Mouse (Mus musculus) limb, embryonic 11.5 days (tissue): Measurements from ENCODE around the gene Eps15l1. TPM values are rescaled to one million over a fixed set of nuclear protein-coding genes. Genes with fewer than 3 reads are reported as not detected.

Experiments
- ATAC-seq: fragments of 200-750 bp; cut with Nextera tagmentation; 2 replicates; pipeline ENCODE4 v1.8.0; 2017; ENCODE audit warnings: low read depth; ENCODE audit not compliant: insufficient number of reproducible peaks, low FRiP score, low TSS enrichment
- DNase-seq: peaks from one replicate; pipeline ENCODE4 v3.0.0-alpha.2; 2015; ENCODE audit warnings: low spot score
- H3K27ac ChIP-seq: fragments of 300-500 bp; sonication (generic); replicated peaks from 2 replicates; pipeline ENCODE4 v1.5.1; 2014; ENCODE audit warnings: low read depth, mild to moderate bottlenecking, low read length
- H3K27me3 ChIP-seq: fragments of 300-500 bp; sonication (generic); 2 replicates; pipeline ENCODE4 v1.6.1; 2014; ENCODE audit warnings: mild to moderate bottlenecking, low read length, mixed read lengths; ENCODE audit not compliant: control insufficient read depth, insufficient read depth
- H3K36me3 ChIP-seq: fragments of 300-500 bp; sonication (generic); 2 replicates; pipeline ENCODE4 v1.6.1; 2014; ENCODE audit warnings: mild to moderate bottlenecking, low read length, moderate library complexity, mixed read lengths; ENCODE audit not compliant: control insufficient read depth, insufficient read depth
- H3K4me1 ChIP-seq: fragments of 300-500 bp; sonication (generic); 2 replicates; pipeline ENCODE4 v1.6.1; 2014; ENCODE audit warnings: low read length, mixed read lengths; ENCODE audit not compliant: control insufficient read depth, insufficient read depth
- H3K4me2 ChIP-seq: fragments of 300-500 bp; sonication (generic); 2 replicates; pipeline ENCODE4 v1.6.1; 2014; ENCODE audit warnings: low read depth, mild to moderate bottlenecking, moderate library complexity; ENCODE audit not compliant: severe bottlenecking
- H3K4me3 ChIP-seq: fragments of 300-500 bp; sonication (generic); 2 replicates; pipeline ENCODE4 v1.5.1; 2014; ENCODE audit warnings: low read depth, low read length
- H3K9ac ChIP-seq: fragments of 300-500 bp; sonication (generic); 2 replicates; pipeline ENCODE4 v1.6.1; 2014; ENCODE audit warnings: mild to moderate bottlenecking, low read length
- H3K9me3 ChIP-seq: fragments of 300-500 bp; sonication (generic); 2 replicates; pipeline ENCODE4 v1.6.1; 2016; ENCODE audit warnings: low read length; ENCODE audit not compliant: control insufficient read depth
- WGBS: fragments of 180-500 bp; shearing (Covaris S2); extraction: QIAGEN DNeasy Blood & Tissue Kit; methylation state at CpG from one replicate; pipeline ENCODE4 v1.1.7; 2014; 5-methylcytosine and 5-hydroxymethylcytosine counted together
- polyA plus RNA-seq: library from polyadenylated mRNA; unstranded; fragments of >200 nt; fragmentation: Nextera tagmentation; extraction: Ambion mirVana; gene quantifications from 2 replicates; pipeline ENCODE4 v1.2.1, GENCODE M21; 2014

Eps15l1 gene
- polyA plus RNA-seq, 1 experiment from 2014 or later, result 82.2 TPM

DNA sequence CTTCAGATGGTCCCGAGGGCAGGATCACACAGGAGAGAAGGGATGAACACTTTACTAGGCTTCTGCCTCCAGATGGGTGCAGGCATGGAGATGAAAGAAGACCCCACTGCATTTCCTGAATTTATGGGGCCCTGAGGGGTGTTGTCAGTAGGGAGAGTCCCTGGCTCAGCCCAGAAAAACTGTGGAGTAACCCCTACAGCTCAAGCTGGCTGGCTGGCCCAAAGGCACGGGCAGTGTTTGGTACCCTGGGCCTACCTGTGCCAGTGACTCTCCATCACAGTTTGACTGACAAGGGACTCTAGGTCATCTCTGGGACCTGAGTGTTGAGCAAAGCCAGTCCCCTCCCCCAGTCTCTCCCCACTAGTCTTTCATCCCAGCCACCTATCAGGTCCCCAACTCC, 96.6 kb downstream of the Eps15l1 start:
- Histone ChIP-seq H3K4me3 (no peak overlapping the region), H3K36me3 (no peaks in the 10 kb centered on the region), H3K9me3 (no peaks in the 10 kb centered on the region), H3K9ac (no peak overlapping the region), H3K4me2 (no peak overlapping the region), H3K27ac (no peak overlapping the region), H3K27me3 (peaks cover 30% of the 10 kb centered on the region), H3K4me1 (0 out of 2 replicates have a peak, but pooled peaks cover 3% of the 10 kb centered on the region)
- ATAC-seq, result no peak
- DNase-seq, result no peak
- 80% methylated on average over 2 of the region's 2 CpGs for WGBS

DNA sequence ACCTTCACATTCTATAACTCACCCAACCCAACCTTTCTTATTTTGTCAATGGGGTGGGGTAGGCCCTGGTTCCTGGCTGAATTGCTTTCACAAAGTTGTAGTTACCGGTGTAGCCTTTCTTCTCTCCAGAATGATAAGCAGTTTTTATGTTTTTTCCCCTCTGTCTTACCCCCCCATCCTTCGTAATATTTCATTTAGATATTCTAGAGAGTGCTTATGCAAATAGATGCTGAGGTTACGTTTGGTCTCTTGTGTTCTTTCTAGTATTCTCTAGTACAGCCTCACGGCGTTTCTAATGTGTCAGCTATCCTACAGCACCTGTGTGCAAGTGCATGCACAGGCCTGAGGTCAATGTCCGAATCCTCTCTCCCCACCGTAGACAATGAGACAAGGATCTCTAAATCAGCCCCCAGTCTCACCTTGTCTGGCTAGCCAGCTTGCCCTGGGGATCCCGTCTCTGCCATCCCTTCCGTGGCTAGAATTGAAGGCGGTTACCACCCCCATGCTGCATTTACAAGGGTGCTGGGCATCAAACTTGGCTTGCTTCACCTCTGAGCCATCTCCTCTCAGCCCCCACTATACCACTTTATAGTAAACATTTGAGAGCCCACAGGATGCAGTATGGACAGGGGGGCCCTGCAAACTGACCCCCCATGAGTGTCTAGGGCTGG, 97.1 kb downstream of the Eps15l1 start:
- no peak overlapping the region for H3K27ac ChIP-seq

DNA sequence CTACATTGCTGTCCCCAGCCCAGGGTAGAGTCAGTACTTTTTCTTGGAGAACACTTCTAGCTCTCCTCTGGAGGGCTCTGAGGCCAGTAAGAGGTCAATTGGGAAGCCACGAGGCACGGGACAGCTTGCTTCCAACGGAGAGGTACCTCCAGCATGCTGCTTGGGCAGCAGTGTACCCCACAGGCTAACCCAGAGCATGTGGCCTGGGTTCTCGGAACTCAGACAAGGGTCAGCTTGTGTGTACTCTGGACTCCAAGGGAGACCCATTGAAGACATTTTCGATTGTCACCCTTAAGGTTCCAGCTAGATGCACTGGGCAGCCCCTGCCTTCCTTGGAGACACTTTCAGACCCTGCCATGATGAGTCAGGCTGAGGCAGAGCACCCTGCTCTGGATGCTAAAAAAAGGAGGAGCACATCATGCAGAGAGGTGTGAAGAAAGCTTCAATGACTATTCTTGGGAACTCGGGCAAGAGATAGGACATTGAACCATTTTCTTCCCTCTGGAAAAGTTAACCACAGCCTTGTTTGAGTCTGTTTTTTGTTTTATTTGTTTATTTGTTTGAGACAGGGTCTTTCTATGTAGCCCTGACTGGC, 98.0 kb downstream of the Eps15l1 start:
- no peak overlapping the region for H3K9ac ChIP-seq
- H3K4me3 ChIP-seq, result no peak overlapping the region
- peaks cover 3% of the 10 kb centered on the region; the same call in 1 of the 2 replicates for H3K4me1 ChIP-seq
- no peaks in the 10 kb centered on the region for H3K36me3 ChIP-seq
- no peak overlapping the region for H3K4me2 ChIP-seq
- peaks cover 39% of the 10 kb centered on the region for H3K27me3 ChIP-seq
- ATAC-seq (no peak), DNase-seq (no peak)
- no peaks in the 10 kb centered on the region for H3K9me3 ChIP-seq
- WGBS, result 69% methylated on average over 6 of the region's 6 CpGs
- H3K27ac ChIP-seq, result no peak overlapping the region

More for the DNA sequence above, 97.1 kb downstream of the Eps15l1 start:
- H3K9me3 ChIP-seq, result no peaks in the 10 kb centered on the region
- DNase-seq, result no peak
- H3K4me3 ChIP-seq, result no peak overlapping the region
- no peak overlapping the region for H3K9ac ChIP-seq
- H3K4me1 ChIP-seq, result 0 out of 2 replicates have a peak, but pooled peaks cover 3% of the 10 kb centered on the region
- H3K27me3 ChIP-seq, result peaks cover 35% of the 10 kb centered on the region
- 83% methylated on average over 10 of the region's 10 CpGs for WGBS
- no peak overlapping the region for H3K4me2 ChIP-seq
- no peaks in the 10 kb centered on the region for H3K36me3 ChIP-seq
- ATAC-seq, result no peak

DNA sequence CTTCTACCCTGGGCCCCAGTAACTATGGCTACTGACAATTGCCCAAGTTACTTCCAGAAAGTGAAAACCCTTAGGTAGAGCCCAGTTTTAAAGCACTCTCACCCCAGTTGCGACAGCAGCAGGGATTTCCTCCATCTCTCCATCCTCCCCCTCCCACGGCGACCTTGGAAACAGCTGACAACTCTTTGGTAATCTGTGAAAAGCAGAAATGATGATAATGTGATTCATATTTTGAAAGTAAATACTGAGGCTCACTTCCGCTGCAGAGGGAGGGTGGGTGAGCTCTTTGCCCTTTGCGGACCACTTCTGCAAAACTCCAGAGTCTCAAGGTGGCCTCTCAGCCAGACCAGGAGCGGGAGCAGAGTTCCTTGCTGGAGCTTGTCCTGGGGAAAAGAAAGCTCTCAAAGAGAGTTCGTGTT, 98.8 kb downstream of the Eps15l1 start:
- Histone ChIP-seq H3K4me1 (peaks cover 3% of the 10 kb centered on the region; the same call in 1 of the 2 replicates), H3K9me3 (no peaks in the 10 kb centered on the region), H3K27ac (no peak overlapping the region), H3K9ac (no peak overlapping the region), H3K27me3 (peaks cover 39% of the 10 kb centered on the region), H3K36me3 (no peaks in the 10 kb centered on the region), H3K4me2 (no peak overlapping the region), H3K4me3 (no peak overlapping the region)
- ATAC-seq (no peak), DNase-seq (no peak)
- WGBS, result 78% methylated on average over 7 of the region's 7 CpGs

DNA sequence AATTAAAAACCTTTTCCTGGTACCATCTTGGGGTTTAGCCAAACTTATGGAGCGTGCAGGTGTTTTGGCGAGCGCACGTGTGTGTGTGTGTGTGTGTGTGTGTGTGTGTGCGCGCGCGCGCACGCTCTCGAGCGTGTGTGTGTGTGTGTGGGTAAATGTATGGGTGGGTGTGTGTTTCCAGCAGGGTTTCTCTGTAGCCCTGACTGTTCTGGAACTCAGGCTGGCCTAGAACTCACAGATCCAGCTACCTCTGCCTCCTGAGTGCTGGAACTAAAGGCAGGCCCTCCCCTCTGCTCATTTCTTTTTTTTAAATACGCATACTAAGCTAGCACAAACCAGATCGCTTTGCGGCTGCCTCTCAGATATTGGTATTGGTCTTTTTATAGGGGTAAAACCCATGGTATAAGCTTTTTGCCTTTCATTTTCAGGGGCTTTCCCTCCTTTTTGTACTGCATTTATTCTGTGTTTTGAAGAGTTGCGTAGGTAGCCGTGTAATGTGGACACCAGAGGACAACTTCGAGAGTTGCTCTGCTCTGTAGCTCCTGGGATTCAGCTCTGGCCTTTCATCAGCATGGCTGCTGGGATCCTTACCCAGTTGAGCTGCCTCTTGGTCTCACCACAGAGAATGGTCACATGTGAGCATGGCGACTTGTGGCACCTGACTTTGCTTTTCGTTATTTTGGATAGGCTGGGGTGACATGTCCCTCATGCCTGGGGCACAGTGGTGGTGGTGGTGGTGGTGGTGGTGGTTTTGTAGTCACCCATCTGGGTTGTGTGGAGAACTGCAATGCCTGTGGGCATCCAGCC, 99.4 kb downstream of the Eps15l1 start:
- H3K9me3 ChIP-seq, result no peaks in the 10 kb centered on the region
- ATAC-seq, result no peak
- H3K4me1 ChIP-seq, result peaks cover 3% of the 10 kb centered on the region; the same call in 1 of the 2 replicates
- H3K4me3 ChIP-seq, result no peak overlapping the region
- no peak overlapping the region for H3K27ac ChIP-seq
- H3K27me3 ChIP-seq, result peaks cover 39% of the 10 kb centered on the region
- H3K4me2 ChIP-seq, result no peak overlapping the region
- no peak for DNase-seq
- no peak overlapping the region for H3K9ac ChIP-seq
- 92% methylated on average over 20 of the region's 20 CpGs for WGBS
- no peaks in the 10 kb centered on the region for H3K36me3 ChIP-seq

DNA sequence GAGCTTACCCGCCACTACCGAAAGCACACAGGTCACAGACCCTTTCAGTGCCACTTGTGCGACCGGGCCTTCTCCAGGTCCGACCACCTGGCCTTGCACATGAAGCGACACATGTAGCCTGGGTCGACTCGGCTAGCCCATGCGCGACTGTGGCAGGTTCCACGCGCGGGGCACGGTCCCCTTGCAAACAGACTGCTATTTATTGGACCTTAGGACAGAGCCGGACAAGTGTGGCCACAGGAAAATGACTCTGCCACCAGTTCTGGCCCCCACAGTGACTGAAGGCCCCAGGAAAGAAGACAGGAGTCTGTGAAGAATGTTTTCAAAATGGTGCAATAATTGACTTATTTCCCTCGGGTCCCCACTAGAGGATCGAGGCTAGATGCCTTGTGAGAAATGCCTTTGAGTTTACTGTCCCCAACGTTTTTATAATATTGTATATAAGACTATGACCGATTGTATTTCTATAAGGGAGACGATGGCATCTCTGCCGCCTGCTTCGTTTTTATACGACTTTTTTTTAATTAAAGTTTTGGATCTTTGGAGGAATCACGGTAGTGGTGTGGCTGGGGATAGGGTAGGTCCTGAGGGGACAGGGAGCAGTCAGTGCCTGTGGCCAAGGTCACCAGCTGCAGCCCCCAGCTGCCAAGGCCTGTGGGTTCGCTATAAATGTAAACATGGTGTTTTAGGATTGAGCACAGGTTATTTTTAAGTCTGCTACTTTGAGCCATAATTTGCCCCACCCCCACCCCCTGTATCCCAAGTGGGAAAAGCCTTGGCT, 100.3 kb downstream of the Eps15l1 start:
- H3K9ac ChIP-seq, result no peak overlapping the region
- ATAC-seq (no peak), DNase-seq (peak; percentile 28)
- H3K4me3 ChIP-seq, result 0 out of 2 replicates have a peak overlapping the region, but pooled peaks have one; percentile 10
- peaks cover 39% of the 10 kb centered on the region for H3K27me3 ChIP-seq
- H3K4me1 ChIP-seq, result peaks cover 3% of the 10 kb centered on the region; the same call in 1 of the 2 replicates
- H3K27ac ChIP-seq, result no peak overlapping the region
- H3K9me3 ChIP-seq, result no peaks in the 10 kb centered on the region
- no peaks in the 10 kb centered on the region for H3K36me3 ChIP-seq
- no peak overlapping the region; the same call in 1 of the 2 replicates for H3K4me2 ChIP-seq
- WGBS, result 55% methylated on average over 25 of the region's 25 CpGs

DNA sequence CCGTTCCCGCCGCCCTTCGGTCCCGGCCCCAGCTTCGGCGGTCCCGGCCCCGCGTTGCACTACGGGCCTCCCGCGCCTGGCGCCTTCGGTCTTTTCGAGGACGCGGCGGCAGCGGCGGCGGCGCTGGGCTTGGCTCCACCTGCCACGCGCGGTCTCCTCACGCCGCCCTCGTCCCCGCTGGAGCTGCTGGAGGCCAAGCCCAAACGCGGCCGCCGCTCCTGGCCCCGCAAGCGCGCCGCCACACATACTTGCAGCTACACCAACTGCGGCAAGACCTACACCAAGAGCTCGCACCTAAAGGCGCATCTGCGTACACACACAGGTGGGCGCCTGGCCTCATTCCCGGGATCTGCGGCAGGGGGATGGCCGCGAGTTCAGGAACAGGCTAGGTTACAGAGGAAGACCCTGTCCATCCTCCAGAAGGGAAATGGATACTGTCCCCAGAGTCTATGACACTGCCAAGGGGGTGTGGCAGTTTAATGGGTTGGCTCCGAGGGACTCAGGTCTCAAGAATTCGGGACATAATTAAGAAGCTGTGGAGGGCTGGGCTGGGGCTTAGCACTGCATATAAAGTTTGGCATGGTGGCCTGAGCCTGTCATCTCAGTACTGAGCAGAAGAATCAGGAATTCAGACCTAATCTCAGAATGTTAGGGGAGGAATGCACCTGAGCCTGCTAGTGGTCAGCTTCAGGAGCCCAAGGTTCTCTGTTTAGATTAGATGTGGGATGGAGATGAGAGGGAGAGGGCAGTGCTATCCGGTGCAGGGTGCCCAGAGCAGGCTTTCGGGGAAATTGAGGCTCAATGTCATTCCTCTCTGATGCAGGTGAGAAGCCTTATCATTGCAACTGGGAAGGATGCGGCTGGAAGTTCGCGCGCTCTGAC, 101.1 kb downstream of the Eps15l1 start:
- no peaks in the 10 kb centered on the region for H3K36me3 ChIP-seq
- no peaks in the 10 kb centered on the region for H3K9me3 ChIP-seq
- peak overlapping the region; percentile 44 for H3K4me3 ChIP-seq
- H3K9ac ChIP-seq, result 0 out of 2 replicates have a peak overlapping the region, but pooled peaks have one; percentile 7
- peak; percentile 44 for DNase-seq
- 11% methylated on average over 33 of the region's 55 CpGs for WGBS
- peaks cover 3% of the 10 kb centered on the region; the same call in 1 of the 2 replicates for H3K4me1 ChIP-seq
- no peak overlapping the region for H3K27ac ChIP-seq
- H3K27me3 ChIP-seq, result peaks cover 39% of the 10 kb centered on the region
- no peak for ATAC-seq
- peak overlapping the region; percentile 87 for H3K4me2 ChIP-seq
